Mouse (Mus musculus) adrenal gland, postnatal 10 days (tissue): ENCODE data around the gene Rcn2. TPM values are rescaled to one million over a fixed set of nuclear protein-coding genes. Genes with fewer than 3 reads are reported as not detected.
A peak's percentile ranks its signal among the peaks of the same experiment; 100 is the strongest.
"Not testable (repeated sequence)": the region's sequence is repeated elsewhere in the genome, so short reads cannot be mapped to it uniquely, and the experiment has no call there.

ENCODE experiments used
- DNase-seq: peaks from one replicate; pipeline ENCODE4 v3.0.0; 2021; ENCODE audit warnings: mixed read lengths
- long read RNA-seq, 2 experiments: library from polyadenylated mRNA; stranded (forward); transcript quantifications; one replicate each; pipeline ENCODE4 v2.0.0; 2021
- total RNA-seq, 2 experiments: library from RNA; stranded (reverse); gene quantifications; 2 replicates each; pipeline ENCODE4 v1.2.3; 2021

Rcn2 gene
- 10 to 100 TPM; 40.1 to 41.2 TPM for total RNA-seq
- long read RNA-seq, experiment 1, transcript Rcn2-201 (7 exons, 2,024 nt) = major isoform, 91 of 98 reads
- long read RNA-seq, experiment 1, partial matches to known transcripts = 4 of 98 reads
- long read RNA-seq, experiment 1, other reads (novel, unspliced or antisense) = 1 of 98 reads
- long read RNA-seq, experiment 2, transcript Rcn2-201 (7 exons, 2,024 nt) = major isoform, 60 of 63 reads
- long read RNA-seq, experiment 2, partial matches to known transcripts = 3 of 63 reads
- long read RNA-seq, experiment 2, other reads (novel, unspliced or antisense) = 0 of 63 reads

DNA sequence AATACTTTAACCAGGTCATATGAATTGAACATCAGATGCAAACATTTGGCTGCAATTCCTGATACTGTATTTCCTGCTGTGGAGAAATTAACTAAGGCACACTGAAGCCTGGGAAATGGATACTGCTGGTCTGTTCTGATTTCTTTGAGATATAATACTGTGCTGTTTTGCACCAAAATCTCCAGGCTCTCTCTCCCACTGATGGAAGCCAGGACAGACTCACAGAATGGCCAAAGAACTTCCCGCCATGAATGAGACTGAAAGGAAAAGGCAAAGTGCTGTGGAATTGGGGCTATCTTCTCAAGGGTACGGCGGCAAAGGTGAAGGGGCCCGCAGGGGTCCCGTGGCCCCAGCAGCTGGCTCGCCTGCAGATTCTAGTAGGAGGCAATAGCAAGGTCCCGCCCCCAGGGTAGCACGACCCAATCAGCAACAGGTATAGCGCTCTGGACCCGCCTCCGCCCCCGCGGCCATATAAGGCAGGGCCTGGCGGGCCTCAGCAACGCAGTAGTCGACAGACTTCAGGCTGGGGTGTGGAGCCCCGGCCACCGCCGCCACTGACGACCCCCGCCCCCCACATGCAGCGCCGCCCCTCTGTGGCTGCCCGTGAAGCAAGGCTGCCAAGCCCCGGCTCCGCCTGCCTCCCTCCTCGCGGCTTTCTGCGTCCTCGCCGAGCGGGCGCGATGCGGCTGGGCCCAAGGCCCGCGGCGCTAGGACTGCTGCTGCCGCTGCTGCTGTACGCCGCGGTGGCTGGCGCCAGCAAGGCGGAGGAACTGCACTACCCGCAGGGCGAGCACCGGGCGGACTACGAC is at the start of gene Rcn2:
Gene Rcn2, plus strand, starts transcription at position 474 of the 809 bp plus-strand sequence.
- peak; percentile 97 for DNase-seq

DNA sequence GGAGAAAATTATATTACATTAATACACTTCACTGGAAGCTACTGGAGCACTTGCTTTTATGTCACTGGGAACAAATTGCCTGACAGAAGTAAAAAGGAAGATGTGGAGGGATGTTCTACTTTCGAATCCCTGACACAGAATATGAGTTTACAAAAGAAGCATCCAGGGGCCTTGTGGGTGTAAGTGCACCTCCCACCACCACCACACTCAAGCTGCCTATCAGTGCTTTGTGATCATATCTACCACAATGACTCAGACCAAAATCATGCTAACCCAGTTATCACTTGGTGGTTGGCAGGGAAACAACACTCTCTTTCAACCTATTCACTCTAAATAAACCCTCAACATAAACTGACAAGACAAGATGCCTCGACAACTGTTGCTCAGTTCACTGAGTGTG is 37.0 kb upstream of the Rcn2 start:
- DNase-seq = not testable (repeated sequence)

DNA sequence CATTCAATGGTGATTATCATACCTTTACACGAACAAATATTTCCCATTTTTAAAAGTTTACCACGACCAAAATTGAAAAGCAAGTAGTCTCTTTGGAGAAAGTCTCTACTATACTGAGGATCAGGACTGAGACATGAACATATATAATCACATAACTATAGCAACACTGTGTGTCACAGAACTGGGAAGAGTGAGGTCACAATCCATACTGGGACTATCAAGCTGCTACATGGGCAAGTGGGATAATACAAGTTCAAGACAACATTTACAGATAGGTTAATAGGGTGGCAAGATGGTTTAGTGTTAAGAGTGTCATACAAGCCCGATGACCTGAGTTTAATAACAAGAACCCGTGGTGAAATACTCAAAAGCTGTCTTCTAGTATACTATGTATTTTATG is 31.2 kb upstream of the Rcn2 start, which contains the start of gene 4930563M21Rik:
Gene 4930563M21Rik, minus strand, starts transcription at position 101 of the 400 bp plus-strand sequence.
- no peak for DNase-seq

DNA sequence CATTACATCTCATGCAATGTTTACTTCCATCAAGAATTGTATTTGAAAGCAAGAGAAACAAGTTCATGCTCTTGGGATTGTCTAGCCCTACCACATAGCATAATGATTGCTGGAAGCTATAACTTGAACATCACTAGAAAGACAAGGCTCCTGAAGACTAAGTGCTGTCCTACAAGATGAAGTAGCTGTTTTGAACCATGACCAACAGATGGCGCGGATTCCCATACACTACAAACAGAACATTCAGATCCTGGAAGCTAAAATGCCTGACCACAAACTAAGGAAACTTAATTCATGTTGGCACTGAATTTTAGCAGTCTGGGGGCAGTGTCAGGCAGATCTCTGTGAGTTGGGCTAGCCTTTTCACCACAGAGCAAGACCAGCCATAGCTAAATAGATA is 16.9 kb upstream of the Rcn2 start:
- no peak for DNase-seq

DNA sequence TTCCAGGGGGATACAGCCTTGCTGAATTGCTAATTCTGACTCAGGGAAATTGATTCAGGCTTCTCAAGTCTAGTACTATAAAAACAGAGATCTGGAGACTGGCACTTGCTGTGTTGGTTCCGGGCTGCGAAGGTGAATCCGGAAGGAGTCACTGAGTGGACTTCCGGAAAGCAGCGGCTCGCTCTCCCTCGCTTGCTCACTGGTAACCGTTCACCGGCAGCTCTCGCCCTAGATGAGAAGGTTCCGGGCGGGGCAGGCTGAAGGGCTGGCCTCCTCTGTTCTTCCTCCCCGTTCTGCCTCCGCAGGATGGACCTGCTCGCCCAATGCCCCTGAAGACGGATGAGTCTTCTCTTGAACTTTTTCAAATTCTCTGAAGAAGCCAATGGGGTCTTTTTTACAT is 14.4 kb upstream of the Rcn2 start:
- no peak for DNase-seq

DNA sequence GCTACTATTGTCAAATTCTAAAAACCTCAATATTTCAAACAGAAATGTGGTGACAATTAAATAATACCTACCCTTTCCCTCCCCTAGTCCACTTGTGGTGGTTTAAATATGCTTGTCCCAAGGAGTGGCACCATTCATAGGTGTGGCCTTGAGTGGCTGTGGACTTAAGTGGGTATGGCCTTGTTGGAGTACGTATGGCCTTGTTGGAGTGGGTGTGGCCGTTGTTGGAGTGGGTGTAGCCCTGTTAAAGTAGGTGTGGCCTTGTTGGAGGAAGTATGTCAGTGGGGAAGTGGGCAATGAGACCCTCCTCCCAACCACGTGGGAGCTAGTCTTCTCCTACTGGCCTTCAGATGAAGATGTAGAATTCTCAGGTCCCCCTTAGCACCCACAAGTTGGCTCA is 9.4 kb upstream of the Rcn2 start:
- no peak for DNase-seq

DNA sequence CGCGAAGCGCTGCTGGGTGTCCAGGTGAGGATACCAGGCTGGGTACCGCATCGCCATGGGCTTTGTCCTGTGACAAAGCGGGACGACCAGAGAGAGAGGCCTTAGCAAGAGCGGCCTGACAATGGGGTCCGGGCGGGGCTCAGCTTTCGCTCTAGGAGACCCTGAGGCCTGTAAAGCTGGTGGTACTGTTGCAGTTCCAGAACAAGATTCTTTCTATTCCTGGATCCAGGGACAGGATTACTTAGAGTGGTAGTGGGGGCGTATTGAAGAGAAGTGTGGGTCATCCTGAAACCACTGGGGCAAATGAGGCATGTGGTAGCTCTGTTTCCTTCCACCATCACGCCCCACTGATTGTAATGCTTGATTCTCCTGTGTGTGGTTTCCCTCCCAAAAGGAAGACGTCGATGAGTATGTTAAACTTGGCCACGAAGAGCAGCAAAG is 556 bp downstream of the Rcn2 start:
- no peak for DNase-seq

DNA sequence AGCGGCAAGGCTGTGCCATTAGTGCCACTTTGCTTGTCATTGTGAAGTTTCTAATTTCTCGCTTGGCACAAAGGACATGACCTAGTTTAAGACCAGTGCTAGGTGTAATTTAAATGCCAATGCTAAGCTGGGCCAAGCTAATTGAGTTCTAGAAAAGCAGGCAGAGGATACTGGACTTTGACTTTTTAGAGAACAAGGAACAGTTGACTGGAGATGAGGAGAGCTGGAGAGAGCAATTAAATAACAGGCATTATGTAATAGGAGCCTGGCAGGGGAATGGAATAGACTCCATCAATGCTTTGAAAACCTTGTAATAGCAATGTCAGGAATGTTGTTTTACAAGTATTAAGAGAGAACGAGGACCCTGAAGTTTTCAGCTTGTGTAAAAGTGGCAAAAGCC is 12.2 kb downstream of the Rcn2 start:
- no peak for DNase-seq

DNA sequence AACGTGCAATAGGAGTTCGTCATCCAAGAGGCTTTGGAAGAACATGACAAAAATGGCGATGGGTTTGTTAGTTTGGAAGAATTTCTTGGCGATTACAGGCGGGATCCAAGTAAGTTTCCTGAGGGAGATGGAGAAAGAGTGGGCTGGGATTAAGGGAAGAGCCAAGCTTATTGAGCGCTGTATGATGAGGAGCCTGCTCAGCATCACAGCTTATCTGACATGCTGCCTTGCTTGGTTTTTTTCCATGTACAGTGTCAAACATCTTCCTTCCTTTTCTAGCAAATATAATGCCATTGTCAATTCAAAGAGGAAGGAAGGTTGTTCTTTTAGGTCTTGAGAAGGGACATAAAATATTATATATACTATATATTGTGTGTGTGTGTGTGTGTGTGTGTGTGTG is 14.5 kb downstream of the Rcn2 start:
- no peak for DNase-seq

DNA sequence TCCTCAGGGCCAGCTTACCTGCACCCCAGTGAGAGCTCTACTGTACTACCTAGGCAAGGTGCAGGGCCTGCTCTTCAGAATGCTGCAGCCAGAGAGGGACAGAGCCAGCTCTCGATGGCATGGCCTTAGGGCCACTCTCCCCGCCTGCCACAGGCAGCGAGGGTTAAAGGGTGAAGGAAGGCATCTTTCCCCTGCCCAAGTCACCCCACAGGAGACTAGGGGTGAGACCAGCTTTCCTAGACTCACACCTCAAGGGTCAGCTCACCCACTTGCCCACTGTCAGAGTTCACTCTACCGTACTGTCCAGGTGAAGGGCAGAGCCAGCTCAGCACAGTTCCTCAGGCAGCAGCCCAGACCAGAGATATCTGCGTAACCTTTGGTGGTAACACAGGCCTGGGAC is 20.7 kb downstream of the Rcn2 start:
- DNase-seq = no peak

DNA sequence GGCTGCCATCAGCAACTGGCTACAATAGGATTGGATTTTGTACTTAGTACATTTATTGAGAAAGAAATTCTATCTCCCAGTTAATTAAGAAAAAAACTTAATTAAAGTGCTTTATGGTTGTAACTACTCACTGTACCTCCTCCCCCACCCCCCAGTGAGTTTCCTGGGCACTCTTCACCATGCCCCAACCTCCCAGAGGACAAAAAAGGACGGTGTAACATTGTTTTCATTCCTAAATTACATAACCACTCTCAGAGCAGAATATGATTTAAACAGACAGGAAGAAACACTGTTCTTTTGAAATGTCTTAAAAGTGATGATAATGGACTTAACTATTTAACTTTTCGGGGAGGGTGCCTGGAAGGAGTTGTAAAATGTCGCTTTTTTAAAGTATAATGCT is 23.4 kb downstream of the Rcn2 start:
- DNase-seq = peak; percentile 14

DNA sequence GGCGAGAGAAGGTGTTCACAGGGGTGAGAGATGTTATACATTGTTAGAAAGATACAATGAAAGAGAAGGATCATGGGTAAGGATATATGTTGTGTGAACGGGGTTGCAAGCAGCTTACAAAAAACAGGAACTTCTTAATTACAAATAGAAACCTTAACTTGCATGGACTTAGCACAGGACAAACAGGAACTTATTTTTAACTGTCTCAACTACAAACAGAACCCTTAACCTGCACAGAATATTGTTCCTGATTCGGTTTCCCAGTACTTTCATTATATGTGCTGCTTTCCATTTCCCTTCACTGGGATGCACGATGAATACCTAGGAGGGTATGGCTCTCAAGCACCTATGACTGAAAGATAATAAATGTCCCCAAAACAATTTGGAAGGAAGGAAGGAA is 26.3 kb downstream of the Rcn2 start:
- no peak for DNase-seq

DNA sequence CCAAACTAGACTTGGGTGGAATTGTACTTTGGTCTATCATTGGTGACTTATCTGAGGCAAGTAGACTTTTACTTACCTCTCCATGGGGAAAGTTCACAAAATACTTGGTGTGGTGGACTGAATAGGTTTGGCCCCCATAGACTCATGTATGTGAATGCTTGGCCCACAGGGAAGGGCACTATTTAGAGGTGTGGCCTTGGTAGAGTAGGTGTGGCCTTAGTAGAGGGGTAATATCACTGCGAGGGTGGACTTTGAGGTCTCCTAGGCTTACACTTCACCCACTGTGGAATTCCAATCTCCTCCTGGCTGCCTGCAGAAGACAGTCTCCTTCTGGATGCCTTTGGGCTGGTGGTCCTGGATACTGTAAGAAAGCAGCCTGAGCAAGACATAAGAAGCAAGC is 27.0 kb downstream of the Rcn2 start:
- no peak for DNase-seq

DNA sequence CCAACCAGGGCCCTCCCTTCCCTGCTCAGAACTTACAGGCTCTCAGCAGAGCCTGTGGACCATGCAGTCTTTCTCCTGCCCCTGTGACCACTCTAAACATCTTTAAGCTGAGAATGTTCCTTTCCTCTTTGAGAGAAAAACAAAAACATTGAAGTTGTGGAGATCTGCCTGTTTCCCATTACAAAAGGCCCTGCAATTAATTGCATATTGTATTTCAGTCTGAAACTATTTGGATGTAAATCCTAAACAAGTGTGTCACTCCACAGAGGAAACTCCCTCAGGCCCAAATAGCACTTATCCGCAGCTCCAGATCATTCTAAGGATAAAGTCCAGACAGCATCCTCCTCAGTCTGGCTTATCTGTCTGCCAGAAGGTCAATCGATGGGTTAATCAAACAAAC is 31.2 kb downstream of the Rcn2 start:
- no peak for DNase-seq

DNA sequence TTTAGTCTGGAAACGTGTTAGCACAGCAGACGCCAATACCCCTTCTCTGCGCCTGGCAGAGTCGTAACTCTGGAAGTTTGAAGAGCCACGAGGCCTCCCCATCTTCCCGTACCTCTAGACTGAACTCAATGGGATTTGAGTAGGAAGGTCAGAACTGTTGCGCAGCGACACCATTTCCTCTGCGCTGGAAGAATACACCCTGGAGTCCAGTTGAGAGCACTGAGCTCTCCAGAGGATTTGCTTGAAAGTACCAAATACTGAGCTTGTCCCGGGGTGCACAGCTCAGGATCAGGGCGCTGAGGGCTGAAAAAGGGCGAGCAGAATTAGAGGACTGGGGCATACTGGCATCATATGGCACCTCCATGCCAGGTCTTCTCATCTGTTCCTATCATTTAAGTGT is 33.2 kb downstream of the Rcn2 start:
- DNase-seq = no peak

DNA sequence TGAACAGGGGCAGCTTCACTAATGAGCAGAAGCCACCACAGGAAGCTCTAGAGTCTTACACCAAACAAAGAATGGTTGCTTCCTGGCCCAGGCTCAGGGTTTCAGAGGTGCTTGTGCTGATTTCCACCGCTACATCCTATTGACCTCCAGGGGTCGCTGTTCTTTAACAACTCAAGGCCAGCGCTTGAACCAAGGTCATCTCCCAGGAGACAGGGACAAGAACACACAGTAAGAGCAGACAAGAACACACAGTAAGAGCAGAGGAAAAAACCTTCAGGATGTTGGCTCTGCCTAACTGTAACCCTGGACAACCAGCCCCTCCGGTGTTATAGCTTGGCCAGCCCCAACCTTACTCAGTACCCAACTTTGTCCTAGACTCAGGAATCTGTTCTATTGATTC is 33.6 kb downstream of the Rcn2 start:
- DNase-seq = peak; percentile 75

DNA sequence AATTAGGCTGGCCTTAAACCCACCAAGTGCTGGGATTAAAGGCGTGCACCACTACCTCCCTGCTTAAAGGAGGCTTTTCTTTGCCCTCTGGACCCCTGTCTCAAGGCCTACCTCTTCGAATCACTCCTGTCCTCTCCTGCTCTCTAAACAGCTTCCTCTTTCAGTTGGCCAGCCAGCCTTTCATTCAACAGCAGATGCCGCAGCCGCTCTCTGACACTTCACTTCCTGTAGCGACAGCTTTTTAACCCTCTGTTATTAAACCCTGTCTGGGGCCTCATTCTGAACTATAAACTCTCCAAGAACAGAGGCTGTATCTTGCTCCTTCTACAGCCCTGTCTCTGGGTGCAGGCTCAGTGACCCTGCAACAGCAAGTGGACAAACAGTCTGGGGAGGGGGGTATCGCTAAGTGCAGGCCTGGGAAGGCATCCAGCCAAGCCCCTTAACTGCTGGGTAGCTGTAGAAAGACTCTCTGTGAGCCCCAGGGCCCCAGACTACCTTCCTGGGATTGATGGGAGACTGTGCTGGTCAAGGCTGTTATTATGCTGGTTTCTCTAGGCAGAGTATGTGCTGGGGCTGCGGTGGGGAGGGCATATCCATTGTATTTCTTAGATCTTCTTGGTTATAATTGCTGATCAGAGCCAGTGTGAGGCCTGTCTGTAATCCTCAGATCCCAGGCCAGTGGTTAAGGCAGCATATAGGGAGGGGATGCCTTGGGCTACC is 34.4 kb downstream of the Rcn2 start:
- no peak for DNase-seq

DNA sequence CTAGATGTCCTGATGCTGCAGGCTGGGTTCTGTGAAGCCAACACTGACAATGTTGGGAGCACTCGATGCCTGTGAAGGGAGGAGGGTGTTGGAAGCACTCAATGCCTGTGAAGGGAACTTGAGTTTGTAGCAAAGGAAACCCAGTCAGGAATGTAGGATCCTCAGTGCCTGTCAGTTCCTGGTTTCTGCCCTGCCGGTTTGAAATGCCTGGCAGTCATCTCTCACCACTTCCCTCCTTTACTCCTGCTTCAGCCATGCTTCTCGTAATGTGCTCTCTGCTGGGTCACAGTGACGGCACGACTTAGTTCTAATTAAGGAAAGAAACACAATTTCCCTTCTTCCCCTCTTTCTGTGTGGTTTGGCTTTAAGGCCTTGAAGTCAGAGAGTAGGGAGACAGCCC is 37.9 kb downstream of the Rcn2 start:
- DNase-seq = no peak

DNA sequence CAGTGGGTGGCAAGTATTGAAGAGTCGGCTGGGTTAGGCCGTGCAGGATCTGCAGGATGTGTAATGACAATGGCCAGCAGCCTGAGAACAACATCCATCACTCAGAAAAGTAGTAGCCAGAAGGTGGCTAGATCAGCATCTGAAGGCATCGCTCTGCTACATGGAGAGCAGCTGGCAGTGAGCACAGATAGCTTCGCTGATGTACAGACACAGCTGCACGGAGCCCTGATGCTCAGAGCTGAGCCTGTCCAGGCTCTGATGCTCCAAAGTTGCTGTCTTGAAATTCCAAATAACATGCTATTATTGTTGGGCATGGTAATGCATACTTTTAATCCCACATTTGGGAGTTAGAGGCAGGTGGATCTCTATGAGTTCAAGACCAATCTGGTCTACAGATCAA is 44.9 kb downstream of the Rcn2 start:
- no peak for DNase-seq

DNA sequence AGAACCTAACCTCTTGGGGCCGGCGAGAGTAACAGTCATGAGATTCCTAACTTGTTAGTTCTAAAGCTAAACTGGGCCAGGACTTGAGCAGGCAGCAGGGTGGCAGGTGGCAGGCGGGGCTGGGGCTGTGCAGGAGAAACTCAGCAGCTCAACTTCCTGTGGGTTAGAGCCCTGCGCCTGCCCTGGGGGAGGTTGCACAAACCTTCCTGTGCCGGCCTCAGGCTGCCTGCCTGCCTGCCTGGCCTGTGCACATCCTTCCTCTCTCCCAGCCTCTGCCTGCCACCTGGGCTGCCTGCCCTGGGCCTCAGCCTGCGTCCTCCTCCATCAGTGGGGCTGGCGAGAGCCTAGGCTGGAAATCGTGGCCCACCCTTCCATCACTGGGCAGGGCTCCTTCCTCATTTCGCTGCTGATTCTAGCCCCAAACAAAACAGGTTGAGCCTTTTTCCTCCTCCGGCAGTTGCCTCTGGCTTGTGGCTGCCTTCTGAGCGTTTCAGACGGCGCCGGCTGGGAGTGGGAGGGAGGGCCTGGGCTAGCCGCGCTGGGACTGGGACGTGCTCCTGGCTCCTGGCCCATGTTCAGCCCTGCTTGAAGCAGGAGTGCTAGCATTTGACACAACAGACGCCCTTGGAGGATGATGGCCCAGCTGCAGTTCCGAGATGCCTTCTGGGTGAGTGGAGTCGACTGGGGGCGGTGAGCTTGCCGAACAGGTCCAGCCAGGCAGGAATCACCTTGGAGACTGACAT is 48.3 kb downstream of the Rcn2 start, which contains the start of gene Pstpip1:
Gene Pstpip1, plus strand, starts transcription at position 185 of the 743 bp plus-strand sequence.
- peak; percentile 83 for DNase-seq

DNA sequence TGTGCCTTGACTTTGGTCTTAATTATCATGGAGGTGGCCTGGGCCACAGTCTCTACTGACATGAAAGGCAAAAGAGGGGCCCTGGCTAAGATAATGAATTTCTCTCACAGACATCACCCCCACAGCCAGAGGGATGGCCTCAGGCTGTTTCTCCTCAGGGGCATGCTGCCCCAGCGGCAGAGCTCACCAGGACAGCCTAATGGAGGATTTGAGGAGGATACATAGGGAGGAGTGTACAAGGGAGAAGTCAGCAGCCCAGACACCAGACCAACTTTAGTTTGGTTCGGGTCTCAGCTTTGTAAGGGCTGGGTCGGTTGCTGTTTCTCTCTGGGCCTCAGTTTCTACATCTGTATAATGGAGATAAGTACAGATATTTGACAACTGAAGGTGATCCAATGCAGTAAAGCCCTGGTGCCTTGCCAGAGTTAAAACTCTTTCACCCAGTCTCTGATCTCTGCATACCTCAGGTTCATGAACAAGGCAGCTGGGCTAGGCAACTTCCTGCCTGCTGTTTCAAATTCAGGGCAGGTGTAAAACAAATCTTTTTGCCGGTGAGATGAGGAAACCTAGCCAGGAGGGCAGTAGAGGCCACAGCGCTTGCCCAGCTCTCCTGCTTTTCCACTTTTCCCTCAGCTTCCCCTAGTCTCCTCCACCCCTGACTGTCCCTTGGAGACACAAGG is 49.0 kb downstream of the Rcn2 start:
- no peak for DNase-seq

DNA sequence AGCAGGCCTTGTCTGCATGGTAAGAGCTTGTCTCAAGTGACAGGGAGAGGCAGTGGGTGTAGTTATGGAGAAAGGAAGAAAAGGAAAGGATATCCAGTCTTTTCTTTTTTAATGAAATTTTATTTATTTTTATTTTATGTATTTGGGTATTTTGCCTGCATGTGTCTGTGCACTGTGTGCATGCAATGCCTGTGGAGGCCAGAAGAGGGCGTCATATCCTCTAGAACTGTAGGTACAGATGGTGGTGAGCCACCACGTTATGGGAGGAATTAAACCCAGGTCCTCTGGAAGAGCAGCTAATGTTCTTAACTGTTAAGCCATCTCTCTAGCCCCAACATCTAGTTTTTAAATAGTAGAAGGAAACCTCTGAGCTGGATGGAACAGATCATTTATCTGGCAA is 50.5 kb downstream of the Rcn2 start:
- DNase-seq = no peak
